Mouse (Mus musculus): ENCODE data around the gene Vps4b.
"Not testable (repeated sequence)": the region's sequence is repeated elsewhere in the genome, so short reads cannot be mapped to it uniquely, and the experiment has no call there.

Gene Vps4b

DNA sequence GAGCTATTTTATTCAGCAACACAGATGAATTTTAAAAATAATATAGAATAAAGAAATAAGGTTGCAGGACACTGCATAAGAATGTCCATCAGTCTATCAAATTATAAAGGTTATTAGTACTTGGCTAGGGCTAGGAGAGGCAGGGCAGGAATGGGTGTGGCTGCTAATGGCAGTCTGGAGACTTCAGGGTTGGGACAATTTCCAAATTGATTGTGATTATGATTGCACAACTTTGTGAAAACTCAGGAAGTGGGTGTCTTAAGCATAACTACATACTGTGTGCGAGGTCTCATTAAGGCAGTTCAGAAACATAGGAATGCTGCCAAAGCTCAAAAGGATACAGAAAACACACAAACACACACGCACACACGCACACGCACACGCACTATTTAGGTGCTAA, 44.5 kb downstream of the Vps4b start:
- no peak for DNase-seq (ENCODE audit: low read depth, low spot score)

DNA sequence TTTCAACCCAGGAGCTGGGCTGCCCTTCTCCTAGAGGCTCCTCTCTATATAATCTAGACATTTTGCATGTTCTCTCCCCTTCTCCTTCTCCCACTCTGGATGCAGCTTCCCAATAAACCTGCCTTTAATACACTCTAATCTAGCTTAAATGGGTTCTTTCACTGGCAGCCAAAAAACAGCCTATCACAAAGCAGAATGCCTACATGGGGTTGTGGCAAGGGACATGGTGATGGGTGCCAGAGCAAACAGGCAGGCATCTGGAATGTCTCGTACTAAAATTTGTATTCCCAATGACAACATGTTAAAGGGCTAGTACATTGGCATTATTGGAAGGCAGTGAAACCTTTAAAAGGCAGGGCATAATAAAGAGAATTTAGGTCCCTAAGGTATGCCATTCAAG, 45.9 kb downstream of the Vps4b start:
- DNase-seq (ENCODE audit: low read depth, low spot score) = no peak

DNA sequence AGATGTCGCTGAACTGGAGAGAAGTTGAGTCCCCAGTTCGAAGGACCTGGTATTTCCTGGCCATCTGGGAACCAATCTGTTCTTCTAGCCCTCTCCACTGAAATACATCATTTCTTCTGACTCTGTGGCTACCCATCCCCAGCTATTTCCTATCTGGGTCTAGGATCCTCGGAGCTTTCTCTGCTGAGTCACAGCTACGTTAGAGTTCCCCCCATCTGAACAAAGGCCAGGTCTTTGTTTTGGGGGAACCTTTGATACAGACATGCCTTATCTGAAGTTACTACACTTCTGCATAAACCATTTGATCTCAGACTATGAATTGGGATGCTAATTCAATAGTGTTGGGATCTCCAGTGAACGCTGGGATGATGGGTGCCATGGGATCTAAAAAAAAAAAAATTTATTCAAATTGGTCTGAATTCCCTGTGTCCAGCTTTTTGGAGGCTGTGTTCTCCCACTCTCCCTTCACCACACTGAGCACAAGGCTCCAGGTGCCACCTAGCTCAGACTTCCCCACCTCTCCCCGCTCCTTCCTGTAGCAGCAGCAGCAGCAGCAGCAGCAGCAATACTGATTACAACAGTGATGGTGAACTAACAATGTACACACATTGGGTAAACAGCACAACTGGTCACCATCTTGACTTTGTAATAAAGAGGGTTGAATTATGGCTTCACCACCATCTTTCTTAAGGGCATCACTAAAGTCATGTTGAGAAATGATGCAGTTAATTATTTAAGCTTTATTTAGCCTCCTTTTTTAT, 47.8 kb downstream of the Vps4b start:
- DNase-seq (ENCODE audit: low read depth, low spot score) = no peak

DNA sequence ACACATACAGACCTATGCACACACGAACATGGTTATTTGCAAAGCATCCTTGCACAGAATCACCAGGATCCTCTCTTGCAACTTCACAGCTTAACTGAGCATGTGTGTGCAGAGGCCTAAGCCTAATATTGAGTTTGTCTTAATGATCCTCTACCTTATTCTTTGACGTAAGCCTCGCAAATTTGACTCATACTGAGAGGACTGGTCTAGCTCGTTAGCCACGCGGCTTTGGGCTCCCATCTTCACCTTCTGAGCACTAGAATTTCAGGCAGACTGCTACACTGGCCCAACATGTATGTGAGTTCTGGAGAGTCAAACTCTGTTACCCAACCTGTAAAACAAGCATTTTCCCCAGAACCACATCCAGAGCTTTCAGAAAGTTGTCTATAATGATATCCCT, 53.5 kb downstream of the Vps4b start:
- DNase-seq (ENCODE audit: low read depth, low spot score) = no peak

DNA sequence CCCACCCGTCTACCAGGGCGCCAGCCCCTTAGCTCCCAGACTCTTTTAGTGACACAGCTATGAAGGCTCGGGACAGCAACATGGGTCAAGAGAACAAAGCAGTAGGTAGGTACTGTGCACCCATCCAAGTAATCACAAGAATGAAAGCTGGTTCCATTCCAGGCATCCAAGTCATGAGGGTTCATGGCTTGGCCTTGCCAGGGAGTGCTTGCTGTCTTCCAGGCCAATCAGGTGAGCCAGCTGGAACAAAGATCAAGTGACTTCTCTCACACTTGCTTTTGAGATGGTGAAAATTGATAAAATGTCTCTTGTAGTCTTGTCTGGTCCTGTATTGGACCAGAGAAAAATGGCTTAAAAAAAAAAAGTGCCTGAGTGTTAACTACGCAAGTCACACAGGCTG, 55.8 kb downstream of the Vps4b start:
- no peak for DNase-seq (ENCODE audit: low read depth, low spot score)

DNA sequence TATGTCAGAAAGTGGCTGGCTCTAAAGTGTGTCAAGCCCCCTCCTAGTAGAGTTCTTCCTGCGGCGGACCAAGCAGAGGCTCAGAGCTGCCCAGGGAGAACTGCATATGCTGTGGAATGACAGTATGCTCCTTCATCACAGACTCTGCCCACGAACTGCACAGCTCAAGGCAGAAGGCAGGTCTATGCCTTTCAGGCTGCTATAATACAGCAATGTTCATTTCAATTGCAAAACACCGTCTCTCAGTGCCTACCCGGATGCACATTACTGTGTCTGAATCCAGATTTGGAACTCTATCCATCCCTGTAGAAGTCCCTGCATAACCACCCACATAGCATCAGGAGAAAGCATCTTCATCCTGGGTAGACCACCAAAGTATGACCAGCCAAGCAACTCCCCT, 56.7 kb downstream of the Vps4b start:
- DNase-seq (ENCODE audit: low read depth, low spot score) = no peak

DNA sequence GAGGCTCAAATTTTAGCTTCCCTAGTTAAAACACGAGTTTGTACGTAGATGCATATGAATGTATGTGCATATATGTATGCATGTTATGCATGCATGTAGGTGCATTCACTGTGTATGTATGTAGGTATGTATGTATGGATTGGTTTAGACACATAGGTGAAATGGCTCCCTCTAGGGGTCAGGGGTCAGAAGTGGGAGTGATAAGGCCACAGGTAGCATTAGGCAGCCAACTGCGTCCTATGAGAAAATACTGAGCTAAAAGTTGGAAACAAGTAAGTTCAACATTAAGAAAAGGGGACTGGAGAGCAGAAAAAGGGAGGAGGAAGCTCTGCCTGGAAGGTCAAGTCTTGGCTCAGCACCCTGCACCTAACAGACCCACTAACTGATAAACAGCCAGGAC, 58.4 kb downstream of the Vps4b start:
- DNase-seq (ENCODE audit: low read depth, low spot score) = no peak

DNA sequence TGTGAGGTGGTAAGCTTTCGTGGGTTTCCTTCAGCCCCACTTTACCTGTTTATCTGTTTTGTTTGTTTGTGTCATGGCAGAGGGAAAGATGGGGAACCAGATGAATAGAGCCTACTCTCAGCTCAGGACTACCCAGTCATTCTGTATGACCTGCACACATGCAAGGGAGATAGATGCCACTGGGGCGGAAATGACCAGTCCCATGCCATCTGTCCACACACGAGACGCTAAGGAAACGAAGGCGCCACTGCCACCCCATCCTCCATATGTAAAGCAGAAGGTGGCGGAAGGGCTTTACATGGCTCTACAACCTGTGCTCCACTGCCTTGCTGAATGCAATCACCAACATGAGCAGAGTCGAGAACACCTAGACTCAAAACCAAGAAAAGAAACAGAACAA, 60.3 kb downstream of the Vps4b start:
- no peak for DNase-seq (ENCODE audit: low read depth, low spot score)

DNA sequence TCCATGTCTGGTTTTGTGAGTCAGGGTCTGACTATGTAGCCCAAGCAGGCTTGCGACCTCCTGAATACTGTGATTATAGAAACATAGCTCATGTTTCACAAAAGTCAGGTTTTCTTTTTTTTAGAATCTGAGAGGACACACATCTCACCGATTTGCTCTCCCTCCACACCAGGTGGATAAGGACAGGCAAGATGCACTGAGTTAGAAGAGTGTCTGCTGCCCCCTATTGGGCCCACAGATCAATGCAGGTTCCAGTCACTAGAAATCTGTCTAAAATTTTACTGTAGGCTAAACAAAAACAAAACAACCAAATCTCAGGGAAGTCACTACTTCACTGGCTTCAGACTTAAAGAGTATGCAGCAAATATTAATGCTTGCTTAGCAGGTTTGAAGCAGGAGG, 60.9 kb downstream of the Vps4b start:
- peak; percentile 60 for DNase-seq (ENCODE audit: low read depth, low spot score)

DNA sequence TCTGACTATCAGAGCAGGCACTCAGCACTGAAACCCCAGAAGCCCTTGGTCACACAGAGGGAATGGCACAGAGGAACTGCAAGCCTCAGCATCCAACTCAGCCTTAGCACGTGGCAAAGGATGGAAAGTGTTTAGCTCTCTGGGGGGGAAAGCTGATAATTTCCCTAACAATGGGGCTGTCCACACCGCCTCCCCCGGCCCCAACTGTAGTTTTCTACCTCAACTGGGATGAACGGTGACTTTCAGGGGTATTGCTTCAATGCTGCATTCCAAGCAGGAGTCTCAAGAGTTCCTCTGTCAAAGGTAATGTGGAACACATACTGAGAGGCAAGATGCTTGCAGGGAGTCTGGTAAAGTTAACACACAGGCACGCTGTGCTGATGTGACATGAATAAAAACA, 74.5 kb downstream of the Vps4b start:
- no peak for DNase-seq (ENCODE audit: low read depth, low spot score)

DNA sequence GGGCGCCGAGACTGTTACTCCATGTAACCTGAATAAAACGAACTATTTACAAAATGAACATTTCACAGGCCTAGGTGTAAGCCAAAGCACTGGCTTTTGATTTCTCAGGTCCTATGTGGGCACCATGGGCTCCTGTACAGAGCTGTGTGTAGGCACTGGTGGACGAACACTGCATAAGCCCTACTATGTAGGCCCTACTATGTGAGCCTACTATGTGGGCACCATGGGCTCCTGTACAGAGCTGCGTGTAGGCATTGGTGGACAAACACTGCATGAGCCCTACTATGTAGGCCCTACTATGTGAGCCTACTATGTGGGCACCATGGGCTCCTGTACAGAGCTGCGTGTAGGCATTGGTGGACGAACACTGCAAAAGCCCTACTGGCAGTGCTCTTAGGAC, 78.8 kb downstream of the Vps4b start:
- DNase-seq (ENCODE audit: low read depth, low spot score) = not testable (repeated sequence)

DNA sequence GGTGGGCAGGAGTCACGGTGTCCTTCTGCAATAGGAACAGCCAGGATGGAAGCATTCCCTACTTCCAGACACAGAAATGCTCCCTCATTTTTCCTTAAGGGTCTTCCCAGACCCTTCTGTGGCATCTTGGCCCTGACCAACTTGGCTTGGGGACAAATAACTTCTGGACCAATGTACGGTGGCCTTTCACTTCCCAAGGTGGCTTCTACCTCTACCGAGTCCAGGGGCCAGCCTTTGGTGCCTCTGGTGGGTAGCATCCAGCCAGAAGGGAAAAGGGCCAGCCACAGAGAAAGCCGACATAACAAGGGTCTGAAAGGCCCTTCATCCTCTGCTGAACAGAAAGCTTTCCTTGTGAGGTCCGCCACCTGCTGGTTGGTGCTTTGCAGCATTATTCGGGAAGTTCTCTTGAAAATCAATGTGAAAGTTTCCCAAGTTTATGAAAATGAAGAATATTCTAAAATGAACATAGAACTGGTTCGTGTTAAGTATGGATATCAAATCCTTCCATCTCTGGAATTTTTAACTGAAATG, 79.4 kb downstream of the Vps4b start:
- peak; percentile 73 for DNase-seq (ENCODE audit: low read depth, low spot score)

DNA sequence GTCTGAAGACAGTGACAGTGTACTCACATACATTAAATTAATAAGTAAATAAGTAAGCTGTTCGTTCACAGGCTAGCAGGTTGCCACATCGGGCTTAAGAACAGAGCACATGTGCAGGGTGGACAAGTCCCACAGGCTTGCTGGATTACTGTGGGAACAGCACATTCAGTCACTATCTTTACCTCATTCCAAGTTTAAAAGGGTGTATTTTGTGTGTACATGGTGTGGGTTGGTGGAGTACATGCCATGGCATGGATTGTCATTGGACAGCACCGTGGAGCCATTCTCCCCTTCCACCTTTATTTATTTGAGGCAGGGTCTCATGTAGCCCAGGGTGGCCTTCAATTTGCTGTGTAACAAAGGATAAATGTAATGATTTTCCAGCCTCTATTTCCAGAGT, 80.4 kb downstream of the Vps4b start:
- no peak for DNase-seq (ENCODE audit: low read depth, low spot score)

DNA sequence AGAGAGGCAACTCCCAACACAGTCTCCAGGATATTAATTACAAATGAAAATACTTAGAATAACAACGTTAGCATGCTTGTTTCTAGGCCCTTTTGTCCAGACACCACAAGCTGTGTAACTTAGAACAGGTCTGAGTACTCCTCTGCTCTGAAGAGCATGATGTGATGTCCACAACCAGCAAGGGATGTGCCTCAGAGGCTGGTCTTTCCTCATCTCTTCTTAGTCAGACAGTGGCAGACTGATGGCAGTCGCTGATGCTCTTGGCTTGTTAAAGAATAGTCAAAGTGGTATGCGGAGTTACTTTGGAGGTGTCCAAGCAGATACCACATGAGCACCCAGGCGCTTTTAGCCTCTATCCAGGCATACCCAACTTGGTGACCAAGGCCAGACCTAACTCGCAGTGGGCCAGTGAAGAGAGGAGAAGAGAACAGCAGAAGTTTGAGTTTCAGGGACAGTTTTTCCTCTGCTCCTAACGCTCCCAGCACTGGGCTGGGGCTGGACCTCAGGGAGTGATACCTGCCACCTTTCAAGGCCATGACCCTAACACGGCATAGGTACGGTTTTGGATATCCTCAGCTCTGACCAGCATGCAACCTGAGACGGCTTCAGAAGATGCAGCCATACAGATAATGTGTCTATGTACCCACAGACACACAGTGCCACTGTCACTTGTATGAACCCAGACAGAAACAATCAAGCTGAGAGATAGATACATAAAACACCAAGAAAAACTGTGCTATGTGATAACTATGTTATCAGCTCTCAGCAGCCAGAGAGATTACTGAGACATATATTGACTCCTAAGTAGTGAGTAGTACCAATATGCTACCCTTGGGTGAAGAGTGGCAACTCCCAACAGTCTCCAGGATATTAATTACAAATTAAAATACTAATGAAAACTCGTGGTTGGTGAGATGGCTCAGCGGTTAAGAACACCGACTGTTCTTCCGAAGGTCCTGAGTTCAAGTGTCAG, 81.1 kb downstream of the Vps4b start:
- no peak for DNase-seq (ENCODE audit: low read depth, low spot score)

DNA sequence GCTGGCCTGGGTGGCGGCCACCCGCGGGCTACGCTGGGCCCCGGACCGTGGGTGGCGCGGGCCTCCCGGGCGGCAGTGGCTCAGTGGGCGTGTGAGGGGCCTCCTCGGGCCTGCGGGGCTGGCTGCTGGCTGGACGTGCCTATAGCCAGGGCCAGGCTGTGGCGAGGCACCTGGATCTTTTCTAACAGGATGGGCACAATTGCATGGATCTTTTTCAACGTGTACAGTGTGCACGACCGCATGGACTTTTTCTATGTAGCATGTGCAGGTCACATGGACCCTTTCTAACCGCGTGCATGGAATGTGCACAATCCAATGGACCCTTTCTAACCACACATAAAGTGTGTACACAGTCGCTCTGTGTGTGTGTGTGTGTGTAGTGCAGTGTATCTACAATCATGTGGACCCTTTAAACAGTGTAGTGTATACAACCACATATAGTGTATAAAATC, 82.0 kb downstream of the Vps4b start:
- DNase-seq (ENCODE audit: low read depth, low spot score) = peak; percentile 33
